Mouse (Mus musculus): ENCODE data around the gene Chrna5.

- TF ChIP-seq CTCF (IDR thresholded peaks at IDR 0.05; ENCODE audit: extremely low read depth, insufficient read depth, low read length), result no peak
- TF ChIP-seq POLR2A (IDR thresholded peaks at IDR 0.05; ENCODE audit: extremely low read depth, insufficient read depth, low read length), result no peak
These were observed 48.9 kb upstream of the Chrna5 start for GRCm38 (mm10) chr9:54931765-54932164.

Measured in cortical plate, adult 2 months (tissue).